Mouse (Mus musculus) frontal cortex, adult (tissue): ENCODE measurements around the gene Dab2ip.

ENCODE experiments used
- ATAC-seq: cut with Nextera tagmentation; 2 replicates; pipeline ENCODE4 v1.9.2; 2017; ENCODE audit warnings: mild to moderate bottlenecking, moderate library complexity, mixed read lengths; ENCODE audit not compliant: low TSS enrichment

The Dab2ip gene

GRCm38 (mm10) chr2:35557911-35558825, at the start of gene Dab2ip:
TSS of gene Dab2ip (plus strand) at chr2:35558266.
- ATAC-seq: peak; percentile 69

- peak; percentile 61 for ATAC-seq
Observed at GRCm38 (mm10) chr2:35508597-35509342, 49.3 kb upstream of the Dab2ip start.

GRCm38 (mm10) chr2:35509343-35509667, 48.8 kb upstream of the Dab2ip start:
- no peak for ATAC-seq

DNA sequence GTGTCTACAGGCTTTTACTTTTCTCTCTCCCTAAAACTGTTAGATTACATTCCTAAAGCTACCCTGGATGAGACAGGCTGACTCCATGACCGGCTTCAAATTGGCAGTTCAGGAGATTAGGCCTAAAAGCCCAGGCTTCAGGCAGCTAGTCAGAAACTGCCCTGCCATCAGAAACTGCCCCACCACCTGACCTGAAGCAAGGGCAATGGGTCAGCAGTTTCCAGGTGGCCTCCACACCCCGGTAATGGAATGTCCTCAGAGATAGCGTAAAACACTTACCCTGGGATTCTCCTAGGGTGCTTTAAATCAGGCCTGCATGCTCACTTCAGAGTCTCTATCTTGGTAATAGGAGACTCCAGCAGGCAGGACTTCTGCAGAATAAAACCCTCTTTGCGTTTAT, 48.2 kb upstream of the Dab2ip start:
- no peak for ATAC-seq

- ATAC-seq: no peak
Observed at GRCm38 (mm10) chr2:35510920-35511319, 47.1 kb upstream of the Dab2ip start.

DNA sequence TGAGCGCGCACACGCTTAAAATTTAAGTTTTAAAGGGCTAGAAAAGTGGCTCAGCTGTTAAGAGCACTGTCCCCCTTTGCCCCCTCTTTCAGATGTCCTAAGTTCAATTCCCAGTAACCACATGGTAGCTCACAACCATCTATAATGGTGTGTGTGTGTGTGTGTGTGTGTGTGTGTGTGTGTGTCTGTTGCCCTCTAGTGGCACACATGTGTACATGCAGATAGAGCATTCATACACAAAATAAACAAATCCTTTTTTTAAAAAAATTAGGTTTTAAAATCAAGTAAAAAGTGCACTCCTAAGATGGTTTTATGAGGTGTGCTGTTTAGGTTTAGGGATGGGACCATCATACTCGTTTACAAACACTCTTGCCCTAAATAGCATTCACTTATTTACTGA, 45.8 kb upstream of the Dab2ip start:
- ATAC-seq: no peak

DNA sequence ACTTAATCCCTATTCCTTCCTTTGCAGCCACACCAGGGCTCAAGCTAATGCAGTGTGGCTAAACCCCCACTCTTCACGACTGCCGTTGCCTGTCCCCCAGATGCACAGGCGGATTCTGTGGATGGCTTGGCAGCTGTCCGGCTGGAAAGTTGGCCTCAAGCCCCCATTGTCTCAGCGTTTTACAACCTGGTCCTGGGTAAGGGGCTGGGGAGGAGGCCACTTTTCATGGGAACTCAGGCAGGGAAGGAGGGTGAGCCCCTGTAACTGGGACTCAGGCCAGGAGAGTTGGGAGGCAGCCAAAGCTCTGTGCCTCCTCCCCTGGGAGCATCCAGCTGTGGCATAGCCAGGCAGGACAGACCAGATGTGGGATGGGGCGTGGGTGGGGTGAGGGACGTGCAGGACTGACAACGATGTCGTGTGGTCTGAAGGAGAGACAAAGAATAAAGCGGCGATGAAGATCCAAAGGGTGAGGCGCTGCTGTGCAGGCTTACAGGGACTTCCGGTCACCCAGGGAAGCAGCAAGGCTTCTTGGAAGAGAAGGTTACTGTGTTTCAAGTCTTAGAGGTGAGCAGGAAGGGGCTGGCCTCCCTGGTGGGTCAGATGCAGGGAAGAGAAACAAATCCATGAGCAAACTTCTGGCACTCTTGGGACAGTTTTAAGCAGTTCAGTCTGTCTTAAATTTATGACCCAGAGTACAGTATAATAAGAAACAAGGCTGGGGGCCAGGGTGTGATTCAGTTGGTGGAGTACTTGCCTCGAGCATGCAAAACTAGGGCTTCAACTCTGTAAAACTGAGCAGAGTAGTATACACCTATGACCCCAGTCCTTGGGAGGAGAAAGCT, 43.8 kb upstream of the Dab2ip start:
- no peak for ATAC-seq

GRCm38 (mm10) chr2:35526612-35527242, 31.3 kb upstream of the Dab2ip start:
- ATAC-seq: no peak

GRCm38 (mm10) chr2:35529086-35529485, 29.0 kb upstream of the Dab2ip start:
- no peak for ATAC-seq

- peak; percentile 99 for ATAC-seq
Observed at GRCm38 (mm10) chr2:35529856-35530255, 28.2 kb upstream of the Dab2ip start.

- ATAC-seq: no peak
Observed at GRCm38 (mm10) chr2:35530732-35531131, 27.3 kb upstream of the Dab2ip start.

DNA sequence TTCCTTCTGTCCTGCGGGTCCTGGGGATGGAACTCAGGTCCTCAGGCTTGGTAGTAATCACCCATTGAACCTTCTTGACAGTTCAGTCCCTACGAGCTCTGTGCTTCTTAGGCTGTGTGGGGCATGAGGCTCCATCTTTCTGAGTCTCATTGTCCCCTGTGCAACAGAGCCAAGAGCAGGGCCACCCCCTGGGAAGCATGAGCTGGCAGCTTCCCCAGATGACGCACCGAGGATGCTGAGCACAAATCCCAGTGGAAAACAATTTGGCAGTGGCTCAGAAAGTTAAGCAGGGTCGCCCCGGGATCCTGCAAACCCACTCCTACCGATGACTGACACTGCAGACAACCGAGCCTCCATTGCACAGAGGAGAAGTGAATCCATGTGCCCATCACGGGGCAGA, 24.4 kb upstream of the Dab2ip start:
- ATAC-seq: no peak

- ATAC-seq: peak; percentile 85
Observed at GRCm38 (mm10) chr2:35539276-35539972, 18.6 kb upstream of the Dab2ip start.

DNA sequence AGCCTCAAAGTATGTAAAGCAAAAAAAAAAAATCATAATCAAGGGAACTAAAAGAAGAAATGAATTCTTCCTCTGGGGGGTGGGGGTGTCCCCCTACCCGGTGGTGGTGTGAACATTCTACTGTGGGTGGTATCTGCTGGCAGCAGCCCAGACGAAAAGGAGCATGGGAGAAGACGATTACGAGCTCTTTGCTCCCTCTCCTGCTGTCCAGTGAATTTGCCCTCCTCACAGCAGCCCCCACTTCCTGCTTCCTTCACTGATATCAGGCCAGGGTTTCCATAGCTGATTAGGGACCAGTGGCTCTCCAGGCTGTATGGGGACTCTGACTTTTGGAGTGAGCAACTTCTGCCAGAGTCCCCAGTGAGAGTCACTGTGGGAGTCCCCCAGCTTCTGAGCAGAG, 17.3 kb upstream of the Dab2ip start:
- ATAC-seq: no peak

GRCm38 (mm10) chr2:35544717-35545116, 13.3 kb upstream of the Dab2ip start:
- ATAC-seq: peak; percentile 77

GRCm38 (mm10) chr2:35545125-35545590, 12.9 kb upstream of the Dab2ip start:
- ATAC-seq: no peak

- no peak for ATAC-seq
Observed at GRCm38 (mm10) chr2:35546462-35546861, 11.6 kb upstream of the Dab2ip start.

- ATAC-seq: no peak
Observed at GRCm38 (mm10) chr2:35549191-35549590, 8.9 kb upstream of the Dab2ip start.

- ATAC-seq: no peak
Observed at GRCm38 (mm10) chr2:35550097-35550496, 8.0 kb upstream of the Dab2ip start.

DNA sequence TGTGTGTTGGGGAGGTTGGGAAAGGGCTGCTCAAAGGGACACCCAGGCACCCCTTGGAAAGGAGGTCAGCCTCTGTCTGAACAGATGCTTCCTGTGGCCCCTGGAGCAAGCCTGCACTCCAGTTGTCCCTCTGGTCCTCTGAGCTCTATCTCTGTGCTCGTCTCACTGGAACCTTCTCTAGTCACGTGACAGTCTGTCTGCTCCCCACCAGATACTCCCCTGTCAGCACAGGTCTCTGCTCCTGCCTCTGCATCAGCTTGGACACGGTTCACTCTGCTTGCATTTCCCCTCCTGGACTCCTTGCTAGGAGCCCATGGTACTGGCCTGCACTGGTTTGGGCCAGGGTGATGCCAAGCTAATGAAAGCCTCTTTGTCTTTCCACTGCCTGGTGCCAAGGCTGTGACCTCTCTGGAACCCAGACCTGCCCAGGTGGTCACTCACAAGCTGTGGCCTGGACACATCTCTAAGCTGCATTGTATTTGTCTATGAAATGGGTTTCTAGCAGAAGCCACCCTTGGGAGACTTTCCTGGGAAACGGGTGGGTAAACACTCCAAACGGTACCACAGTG, 1.1 kb upstream of the Dab2ip start:
- ATAC-seq: no peak
